Mouse (Mus musculus): ENCODE measurements at regions not wholly inside any gene's neighbourhood (a gene's known extent, or its start where the extent isn't known, plus 50 kb on each side); places are given as distances from the start of the nearest gene placed in this dataset.

DNA sequence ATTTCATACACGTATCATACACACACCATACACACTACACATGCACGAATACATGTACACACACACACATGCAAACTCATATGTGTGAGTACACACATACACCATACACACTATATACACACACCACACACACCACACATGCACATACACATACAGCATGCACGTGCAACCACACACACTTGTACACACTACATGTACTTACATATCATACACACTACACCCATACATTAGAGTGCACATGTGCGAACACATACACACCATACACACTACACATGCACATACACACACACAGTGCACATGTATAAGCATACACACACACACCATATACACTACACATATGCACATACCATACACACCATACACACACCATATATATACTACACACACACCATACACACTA lies 117.5 kb downstream of the Psmg1 start:
- DNase-seq: no peak

DNA sequence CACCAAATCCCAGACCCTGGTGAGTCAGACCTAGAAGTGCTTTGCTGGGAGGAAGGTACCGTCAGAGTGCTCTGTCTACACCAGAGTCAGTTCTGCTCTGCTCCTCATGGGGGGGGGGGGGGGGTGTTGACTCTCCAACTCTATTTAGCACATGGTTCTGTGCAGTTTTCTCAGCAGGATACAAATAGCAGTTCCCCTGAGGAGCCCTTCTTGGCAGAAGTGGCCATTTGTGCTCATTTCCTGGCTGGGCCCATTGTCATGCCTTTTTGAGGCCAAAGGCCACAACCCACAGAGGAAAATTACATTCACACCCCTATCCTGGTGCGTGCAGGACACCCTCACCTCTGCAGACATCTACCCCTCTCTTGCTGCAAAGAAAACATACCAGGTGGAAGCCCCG lies 118.3 kb downstream of the Psmg1 start:
- peak; percentile 41 to 53 for DNase-seq

DNA sequence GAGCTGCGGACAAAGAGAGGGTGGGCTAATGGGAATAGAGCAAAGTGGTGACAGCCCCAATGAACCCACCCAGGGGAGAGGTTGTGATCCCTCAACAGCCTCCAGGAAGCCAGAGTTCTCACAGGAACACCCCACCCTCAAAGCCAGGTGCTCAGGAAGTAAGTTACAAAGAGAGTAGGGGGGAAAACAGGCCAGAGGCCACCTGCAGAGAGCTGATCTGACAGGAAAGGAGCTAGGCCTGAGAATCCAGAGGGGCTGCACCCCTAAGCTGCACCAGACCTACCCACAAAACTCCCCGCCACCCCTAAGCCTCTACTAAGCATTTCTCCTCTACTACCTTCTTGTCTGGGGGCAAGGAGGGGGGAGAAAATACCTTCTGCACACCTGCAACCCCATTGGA lies 120.5 kb downstream of the Psmg1 start:
- no peak for DNase-seq

DNA sequence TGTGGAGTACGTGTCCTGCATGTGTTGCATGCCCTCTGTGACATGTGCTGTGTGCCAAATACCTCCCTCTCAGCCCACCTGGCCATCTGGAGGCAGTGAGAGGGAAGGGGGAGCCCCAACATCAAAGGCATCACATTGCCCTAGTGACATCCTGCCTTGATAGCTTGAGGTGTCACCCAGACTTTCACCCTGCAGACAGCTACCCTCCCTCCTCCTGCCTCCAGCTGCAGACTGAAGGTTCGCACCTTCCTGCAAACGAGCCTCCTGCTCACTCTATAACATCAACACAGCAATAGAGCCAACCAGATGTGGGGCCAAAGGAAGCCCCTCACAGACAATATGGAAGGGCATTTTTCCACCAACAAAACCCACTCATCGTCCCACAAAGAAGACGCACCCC lies 121.3 kb downstream of the Psmg1 start:
- no peak for DNase-seq

DNA sequence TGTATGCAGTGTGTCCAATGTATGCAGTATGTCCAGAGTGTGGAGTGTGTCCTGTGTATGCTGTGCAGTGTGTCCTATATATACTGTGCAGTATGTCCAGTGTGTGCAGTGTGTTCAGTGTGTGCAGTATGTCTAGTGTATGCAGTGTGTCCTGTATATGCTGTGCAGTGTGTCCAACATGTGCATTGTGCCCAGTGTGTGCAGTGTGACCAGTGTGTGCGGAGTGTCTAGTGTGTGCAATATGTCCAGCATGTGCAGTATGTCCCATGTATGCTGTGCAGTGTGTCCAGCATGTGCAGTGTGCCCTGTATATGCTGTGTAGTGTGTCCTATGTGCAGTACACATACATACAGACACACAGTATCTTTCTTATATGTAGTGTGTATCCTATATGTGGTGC lies 121.9 kb downstream of the Psmg1 start:
- DNase-seq: no peak

DNA sequence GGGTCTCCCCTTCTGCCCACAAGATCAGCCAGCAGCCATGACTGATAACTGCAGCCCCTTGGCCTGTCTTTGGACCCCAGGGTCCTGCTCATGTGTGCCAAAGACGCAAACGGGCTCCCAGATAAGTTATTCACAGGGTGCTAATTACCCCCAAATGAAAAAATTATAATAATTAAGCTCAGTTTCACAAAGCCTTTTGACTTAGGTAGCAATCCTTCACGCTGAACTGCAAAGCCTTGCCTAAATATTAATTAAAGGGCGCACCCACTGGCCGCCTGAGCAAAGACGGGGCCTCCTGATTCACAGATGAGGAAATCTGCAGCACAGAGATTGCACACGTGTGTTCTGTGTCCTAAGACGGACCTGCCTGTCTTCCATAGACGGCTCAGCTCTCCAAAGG lies 123.2 kb downstream of the Psmg1 start:
- no peak for DNase-seq

DNA sequence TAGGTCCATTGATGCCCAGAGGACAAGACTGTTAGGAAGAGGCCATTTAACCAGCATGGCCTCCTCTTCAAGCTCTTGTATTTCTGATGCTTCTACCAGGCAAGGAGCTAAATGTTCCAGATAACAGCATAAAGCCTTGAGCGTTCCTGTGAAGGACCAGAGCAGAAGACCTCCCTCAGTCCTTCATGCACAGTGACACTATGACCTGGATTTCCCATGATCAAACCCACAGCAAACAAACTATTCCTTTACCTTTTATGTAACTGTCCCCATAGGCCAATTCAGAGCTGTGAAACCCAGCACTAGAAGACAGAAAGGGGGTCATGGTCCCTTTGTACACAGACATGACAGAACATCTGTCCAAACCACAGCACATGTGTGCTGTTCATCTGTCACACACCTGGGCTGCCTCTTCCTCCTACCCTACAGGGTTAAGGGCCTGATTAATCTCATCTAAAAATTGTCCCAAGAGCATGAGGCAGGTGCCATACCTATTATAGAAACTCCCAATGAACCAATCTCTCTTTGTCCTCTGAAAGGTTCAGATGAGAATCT lies 123.8 kb downstream of the Psmg1 start:
- DNase-seq: no peak

DNA sequence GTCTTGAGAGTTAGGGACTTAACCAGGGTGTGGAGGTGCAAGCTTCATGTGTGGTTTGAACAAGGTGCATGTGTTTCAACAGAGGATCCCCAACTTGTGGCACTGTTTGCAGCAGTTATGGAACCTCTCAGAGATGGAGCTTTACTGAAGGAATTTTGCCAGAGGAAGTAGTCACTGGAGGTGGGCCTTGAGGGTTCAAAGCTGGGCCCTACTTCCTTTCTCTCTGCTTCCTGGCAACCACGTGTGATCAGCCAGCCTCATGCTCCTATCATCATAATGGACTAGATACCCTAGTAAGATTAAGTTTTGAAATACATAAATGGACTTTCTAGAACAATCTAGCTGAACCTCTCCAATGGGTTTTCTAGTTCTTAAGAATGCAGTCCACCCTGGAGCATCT lies 125.2 kb downstream of the Psmg1 start:
- no peak for DNase-seq

DNA sequence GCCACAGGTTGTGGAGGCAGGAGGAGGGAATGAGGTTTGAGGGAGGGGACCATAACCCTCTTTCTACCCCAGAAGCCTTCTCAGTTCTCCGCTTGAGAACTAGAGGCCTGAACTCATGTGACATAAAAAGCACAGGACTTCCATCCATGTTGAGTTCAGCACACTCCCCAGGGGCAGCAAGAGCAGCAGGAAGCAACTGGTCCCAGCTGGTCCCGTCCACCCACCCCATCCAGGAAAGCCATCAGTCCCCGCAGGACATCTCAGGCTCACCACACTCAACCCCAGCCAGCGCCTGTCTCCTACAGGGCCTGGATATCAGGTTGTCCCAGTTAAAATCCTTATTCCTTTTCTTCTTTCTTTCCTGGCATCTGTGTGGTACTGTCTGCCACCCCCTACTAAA lies 126.1 kb downstream of the Psmg1 start:
- DNase-seq: no peak

DNA sequence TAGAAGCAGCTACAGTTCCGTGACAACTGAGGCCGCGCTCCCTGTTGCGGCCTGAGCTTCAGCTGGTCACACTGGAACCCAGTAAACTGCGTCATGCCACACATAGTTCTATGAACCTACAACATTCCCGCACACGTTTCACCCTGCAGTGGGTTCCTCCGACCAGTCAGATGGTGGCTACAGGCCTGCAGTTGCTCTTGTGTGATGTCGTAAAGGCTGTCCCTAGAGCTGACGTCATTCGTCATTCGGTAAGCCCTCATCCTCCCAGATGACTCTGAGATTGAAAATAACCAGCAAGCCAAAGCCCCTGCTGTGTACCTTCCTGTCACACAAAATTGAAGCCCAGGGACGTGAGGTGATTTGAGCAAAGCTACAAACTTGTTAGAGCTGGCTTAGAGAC lies 126.7 kb downstream of the Psmg1 start:
- no peak for DNase-seq

DNA sequence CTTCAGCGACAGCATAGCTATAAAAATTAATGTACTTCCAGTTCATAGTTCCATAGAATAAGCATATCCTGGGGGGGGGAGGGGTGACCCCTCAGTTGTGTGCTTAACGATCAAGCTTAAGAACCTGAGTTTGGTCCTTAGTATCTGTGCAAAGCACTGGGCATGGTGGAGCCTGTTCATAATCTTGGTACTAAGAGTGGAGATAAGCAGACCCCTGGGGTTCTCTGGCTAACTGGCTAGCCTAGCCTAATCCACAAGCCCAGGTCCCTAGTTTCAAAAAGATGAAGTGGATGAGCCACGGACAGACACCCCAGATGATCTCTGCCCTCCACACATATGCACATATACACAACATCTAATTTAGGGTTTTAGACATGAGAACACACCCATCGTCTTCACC lies 127.2 kb downstream of the Psmg1 start:
- DNase-seq: no peak

DNA sequence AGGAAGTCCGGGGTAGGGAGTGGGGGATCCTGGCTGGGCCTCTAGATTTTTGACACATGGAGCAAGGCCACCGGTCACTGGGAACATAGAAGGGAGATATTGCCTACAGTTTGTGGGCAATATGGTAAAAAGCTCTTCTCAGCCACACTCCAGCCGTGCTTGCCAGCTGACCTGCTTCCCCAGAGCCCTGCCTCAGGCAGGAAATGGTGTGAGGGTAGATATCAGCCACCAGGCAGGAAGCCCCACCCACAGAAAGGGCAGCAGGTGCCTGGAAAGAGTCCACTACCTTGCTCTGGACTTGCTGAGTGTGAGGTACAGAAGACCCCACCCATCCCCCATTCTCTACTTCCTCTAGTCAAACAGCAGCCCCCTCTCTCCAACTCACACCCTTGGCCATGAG lies 128.1 kb downstream of the Psmg1 start:
- peak; percentile 31 to 46 for DNase-seq

DNA sequence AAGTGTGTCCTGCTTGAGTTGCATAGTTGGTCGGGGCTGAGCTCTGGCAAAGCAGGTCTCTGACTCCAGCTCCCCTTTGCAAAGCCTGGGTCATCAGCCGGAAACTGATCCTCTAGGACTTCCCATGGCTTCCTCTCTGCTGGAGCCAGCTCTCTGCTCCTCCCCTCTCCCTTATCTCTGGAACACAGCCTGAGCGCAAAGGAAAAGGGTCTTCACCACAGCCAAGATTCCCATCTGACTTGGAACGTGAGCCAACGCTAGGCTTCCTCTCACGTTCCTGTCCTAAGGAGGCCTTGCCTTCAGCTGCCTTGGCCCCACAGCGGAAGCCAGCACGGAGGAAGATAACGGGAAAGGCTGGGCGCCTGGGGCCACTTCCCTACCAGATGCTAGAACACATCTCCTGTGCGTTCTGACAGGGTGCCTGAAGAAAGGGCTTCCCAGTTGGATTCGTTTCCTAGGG lies 129.5 kb downstream of the Psmg1 start:
- DNase-seq: peak; percentile 74 to 88

DNA sequence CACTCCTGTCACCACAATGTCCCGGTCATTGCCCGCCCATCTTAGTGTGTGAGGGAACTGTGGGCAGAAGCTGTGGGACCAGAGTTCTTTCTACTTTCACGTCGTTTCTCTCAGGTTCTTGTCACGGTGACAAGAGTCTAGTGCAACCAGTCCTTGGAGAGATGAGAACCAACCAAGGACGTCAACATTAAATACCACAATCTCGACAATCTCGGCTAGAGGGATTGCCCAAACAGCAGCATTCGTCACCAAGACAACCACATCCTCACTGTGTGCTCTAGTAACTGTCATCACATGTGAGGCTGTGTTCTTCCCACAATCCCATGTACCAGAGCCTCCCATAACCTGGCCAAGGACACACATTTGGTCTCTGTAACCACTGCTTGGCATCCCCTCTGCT lies 129.9 kb downstream of the Psmg1 start:
- no peak for DNase-seq

DNA sequence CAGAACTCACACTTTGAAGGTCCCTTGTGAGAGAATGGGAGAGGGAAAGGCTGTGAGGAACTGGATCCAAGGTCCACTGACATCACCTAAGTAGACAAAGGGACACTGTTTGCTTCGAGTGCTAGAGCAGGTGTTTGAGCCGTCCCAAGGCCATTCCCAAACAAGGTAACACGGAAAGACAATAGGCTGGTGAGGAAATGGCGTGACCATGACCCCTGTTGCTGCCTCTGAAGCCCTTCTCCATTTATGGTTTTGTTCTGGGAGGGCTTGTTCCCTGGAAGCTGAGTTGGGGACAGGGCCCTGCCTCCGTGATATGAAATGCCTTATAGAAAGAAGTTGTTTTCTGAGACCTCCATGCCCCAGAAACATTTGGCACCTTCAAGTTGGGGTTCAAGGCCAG lies 130.6 kb downstream of the Psmg1 start:
- DNase-seq: no peak

DNA sequence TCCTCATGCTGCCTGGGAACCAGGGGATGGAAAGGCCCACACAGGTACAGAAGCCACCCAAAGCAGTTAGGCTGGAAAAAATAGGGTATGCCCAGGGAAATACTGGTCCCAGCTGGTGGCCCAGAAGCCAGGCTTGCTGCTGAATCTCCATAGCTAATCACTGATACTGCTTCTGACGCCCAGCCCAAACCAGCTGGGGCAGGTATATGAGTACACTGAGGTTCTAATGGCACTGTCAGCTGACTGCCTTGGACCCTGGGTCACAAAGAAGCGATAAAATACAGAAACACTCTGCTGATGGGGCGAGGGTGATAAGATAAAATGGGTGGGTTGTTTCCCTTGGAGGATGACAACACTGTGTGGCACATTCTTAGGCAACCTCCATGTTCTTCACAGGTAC lies 133.4 kb downstream of the Psmg1 start:
- no peak for DNase-seq

DNA sequence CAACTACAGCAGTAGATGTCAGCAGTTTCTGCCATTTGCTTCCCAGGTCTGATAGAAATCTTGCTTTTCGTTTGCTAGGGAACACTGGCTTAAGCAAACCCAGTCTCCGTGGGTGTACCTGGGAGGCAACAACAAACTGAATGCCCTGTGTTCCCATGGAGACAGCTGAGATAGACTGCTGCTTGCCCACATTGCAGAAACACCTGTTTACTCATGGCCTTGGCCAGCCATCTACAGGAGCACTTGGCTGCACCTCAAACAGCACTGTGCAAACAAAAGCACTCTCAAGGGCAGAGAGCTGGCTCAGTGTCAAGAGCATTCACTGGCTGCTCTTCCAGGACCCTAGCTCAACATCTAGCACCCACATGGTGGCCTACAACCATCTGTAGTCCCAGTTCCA lies 135.5 kb downstream of the Psmg1 start:
- DNase-seq: peak; percentile 23 to 44

DNA sequence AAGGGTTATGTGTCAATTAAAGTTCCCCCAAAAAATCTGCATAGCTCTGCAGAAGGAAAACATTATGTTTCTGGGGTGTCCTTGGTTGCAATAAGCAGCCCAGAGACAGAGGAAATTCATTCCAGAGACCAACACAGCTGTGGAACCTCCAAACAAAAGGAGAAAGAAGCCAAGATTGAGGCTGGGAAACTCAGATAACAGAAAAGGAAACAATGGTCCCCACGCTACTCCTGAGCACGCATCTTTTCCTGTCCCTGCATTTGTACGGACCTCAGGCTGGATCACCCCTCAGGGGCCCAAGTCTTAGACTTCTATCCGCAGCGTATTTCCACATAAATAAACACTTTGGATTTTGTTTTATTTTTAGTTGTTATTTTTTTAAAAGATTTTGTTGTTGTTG lies 138.9 kb downstream of the Psmg1 start:
- DNase-seq: no peak

DNA sequence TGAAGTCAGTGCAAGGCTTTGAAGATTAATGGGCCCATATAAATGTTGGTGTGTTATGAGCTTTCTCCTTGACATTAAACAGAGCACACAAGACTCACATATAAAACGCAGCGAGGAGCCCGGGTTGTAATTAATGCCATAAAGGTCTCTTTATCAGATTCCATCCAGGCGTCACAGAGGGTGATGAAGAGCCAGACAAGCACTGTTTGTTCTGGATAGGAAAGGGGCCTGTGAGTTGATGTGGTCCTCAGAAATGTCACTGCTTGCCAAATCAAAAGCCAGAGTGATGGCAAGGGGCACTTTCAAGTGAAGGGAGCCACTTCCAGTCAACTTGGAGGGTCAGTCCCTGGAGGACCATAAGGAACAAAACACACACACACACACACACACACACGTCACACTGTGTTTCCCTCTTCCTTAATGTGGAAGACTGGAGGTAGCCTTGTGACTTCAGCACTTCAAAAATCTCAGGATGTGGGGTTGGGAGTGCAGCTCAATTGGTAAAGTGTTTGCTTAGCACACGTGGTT lies 142.1 kb downstream of the Psmg1 start:
- no peak for DNase-seq

DNA sequence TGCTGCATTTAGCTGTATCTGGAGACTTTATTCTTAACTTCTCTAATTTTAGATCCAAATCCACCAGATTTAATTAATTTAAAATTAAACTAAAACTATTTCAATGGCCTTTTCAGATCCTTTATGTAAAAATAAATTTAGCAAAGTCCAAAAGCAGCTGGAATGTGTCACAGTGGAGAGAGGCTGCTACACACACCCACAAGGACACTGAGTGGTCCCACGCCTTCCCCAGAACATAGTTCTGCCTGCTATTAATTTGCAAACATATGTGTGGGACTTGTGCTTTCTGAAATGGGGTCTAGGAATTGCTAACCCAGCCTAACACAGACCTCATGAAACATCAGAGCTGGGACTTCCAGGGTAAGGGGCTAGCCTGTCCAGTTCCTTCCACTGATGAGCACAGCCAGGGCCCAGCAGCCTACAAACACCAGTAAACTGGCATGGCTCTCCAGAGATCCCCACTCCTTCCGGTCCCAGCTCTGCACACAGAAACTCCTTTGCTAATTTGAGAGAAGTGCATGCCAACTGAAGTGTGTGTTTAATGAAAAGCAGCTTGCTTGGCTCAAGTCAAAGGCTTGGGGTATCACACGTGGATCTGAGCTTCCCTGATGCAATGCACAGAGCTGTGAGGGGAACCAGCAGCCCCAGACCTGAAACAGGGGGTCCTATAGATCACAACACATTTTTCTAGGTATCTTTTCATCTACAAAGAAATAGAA lies 142.8 kb downstream of the Psmg1 start:
- DNase-seq: no peak

DNA sequence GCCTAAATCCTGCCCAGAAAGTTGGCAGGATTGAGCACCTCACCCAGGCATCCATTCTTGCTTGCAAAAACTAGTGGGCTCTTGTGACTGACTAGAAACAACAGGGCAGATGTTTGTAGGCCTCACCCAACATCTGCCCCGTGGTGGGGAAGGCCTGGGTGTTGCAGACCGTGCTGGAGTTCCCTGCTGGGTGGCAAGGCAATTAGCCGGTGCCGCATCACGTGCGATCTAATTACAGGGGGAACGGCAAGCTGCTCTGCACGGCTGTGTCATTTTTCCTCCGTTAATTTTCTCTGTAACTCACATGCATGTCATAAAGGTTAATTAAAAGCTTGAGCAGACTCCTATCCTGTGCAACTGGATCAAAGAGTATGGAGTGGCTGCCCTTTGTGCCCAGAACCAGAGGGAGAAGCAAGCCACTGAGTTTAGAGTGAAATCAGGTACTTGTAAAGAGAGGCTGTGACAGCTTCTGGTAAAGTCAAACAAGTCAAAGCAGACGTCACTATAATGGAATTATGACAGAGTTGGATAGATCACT lies 143.5 kb downstream of the Ets2 start:
- DNase-seq: no peak

DNA sequence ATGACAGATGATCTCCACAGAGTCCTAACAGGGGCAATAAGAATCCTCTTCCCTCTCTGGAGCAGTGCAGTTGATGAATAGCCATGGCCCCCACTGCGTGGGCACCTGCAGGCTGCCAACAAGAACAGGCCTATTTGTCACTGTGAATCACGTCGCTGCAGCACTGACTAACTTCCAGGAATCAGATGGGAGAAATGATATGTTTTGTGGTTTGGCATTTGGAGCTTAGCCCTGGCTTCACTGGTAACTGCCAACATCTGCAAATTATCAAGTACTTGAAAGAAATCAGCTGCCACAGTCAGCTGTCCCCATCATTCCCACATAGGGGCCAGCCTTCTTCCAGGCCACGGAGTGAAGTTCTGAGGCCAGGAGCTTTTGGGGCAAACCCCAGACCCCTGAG lies 142.8 kb downstream of the Ets2 start:
- DNase-seq: no peak

DNA sequence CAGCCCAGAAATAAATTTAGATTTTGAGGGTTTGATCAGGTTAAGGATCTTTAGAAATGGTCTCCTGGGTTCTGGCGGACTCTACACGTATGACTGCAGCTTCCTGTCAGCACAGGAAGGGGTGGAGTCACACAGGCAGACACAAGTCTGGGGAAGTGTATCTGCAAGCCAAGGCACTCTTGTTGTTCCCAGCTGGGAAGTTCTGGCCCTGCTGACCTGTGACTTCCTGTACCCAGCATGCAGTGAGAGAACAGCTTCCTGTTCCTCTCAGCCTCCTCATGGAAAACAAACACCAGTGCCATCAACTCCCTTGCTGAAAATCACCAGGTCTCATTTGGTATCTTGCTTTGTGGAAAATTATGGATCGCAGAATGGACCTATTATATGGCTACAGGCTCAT lies 140.9 kb downstream of the Ets2 start:
- DNase-seq: no peak

DNA sequence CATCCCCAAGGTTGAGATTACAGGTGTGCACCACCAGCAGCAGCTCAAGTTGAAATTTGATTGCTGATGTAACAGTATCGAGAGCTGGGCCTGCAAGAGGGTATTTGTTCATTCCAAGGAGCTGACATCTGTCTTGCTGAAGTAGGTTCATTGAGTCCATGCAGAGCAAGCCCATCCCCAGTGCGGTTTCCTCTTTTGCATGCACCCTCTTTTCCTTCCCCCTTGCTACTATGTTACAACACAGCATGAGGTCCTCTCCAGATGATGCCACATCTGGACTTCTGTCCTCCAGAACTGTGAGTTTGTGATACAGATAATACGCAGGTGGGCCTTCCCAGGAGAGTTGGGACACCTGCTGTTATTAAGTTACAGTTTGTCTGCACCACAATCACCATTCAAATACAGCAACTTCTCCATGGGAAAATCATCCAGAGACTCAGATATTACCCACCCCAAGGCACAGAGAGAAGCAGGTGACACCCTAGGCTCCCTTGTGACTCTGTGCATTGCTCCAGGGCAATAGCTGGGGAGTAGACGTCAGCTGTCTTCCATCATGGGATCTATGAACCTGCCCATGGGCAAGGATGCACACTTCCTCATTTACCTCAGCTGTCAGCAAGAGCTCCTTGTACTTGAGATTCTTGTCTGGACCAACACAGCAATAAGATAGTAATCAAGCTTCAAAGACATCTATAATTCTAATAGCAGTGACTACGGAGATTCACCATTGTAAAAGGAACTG lies 137.8 kb downstream of the Ets2 start:
- DNase-seq: no peak

Data from kidney, adult 8-10 months (tissue).